In genomic region chr3:107129251-107129650, GRCm38 (mm10) we compare ENCODE assay signal across 35 mouse cellular contexts. TPM values are rescaled to one million over a fixed set of nuclear protein-coding genes. Genes with fewer than 3 reads are reported as not detected.
DNase-seq lines count a peak whose midpoint lies in the region; ATAC-seq and TF ChIP-seq lines count a peak whose summit lies in the region.
"Had no signal": no experiment of that assay in that cellular context is flagged by ENCODE, and none has a peak within 500 bp of the region (broad histone marks: within the 10 kb centered on the region; RNA-seq: fewer than 3 reads in every experiment).

No protein-coding gene starts in this region.

- peak; percentile 26; the same call in 1 of the 2 replicates for ATAC-seq in neural tube, embryonic 12.5 days (ENCODE audit: low FRiP score, low read depth)
- no peak for ATAC-seq in neural tube, embryonic 15.5 days (ENCODE audit: low FRiP score)
- ATAC-seq: inflammation-experienced regulatory T-cells, adult 6 months; liver, embryonic 12.5 days; liver, postnatal 0 days; Patski had no signal

- peak overlapping the region; percentile 54; the same call in 1 of the 2 replicates for H3K27ac ChIP-seq in gastrocnemius, adult 2 months
- peak overlapping the region; percentile 91 for H3K27ac ChIP-seq in left cerebral cortex, adult 2 months
- H3K27ac ChIP-seq in neural tube, embryonic 12.5 days: no peak overlapping the region
- H3K27ac ChIP-seq in neural tube, embryonic 15.5 days (replicated peaks): no peak overlapping the region
- H3K27ac ChIP-seq: hindbrain, embryonic 10.5 days; hindbrain, embryonic 15.5 days; kidney, postnatal 0 days; liver, embryonic 12.5 days had no signal

- intact Hi-C loops in gastrocnemius, adult 2 months (cut with DNase I): no loop called here
- intact Hi-C loops in left cerebral cortex, adult 2 months (cut with DNase I): loop anchor here (2.0 kb wide), 1 partner anchor 16 kb away; no protein-coding TSS in a partner anchor
- intact Hi-C loops in left cerebral cortex, postnatal 14 days (cut with DNase I): no loop called here

- no peak for TF ChIP-seq CTCF in gastrocnemius, adult 2 months (IDR thresholded peaks at IDR 0.05)
- no peak for TF ChIP-seq CTCF in left cerebral cortex, adult 2 months (IDR thresholded peaks at IDR 0.05)

- H3K36me3 ChIP-seq in neural tube, embryonic 12.5 days: no peaks in the 10 kb centered on the region
- H3K36me3 ChIP-seq in neural tube, embryonic 15.5 days: no peaks in the 10 kb centered on the region
- H3K36me3 ChIP-seq: hindbrain, embryonic 10.5 days; hindbrain, embryonic 15.5 days; liver, embryonic 12.5 days had no signal

- no peak overlapping the region for H3K4me3 ChIP-seq in gastrocnemius, adult 2 months
- H3K4me3 ChIP-seq in left cerebral cortex, adult 2 months: no peak overlapping the region
- H3K4me3 ChIP-seq in neural tube, embryonic 12.5 days: no peak overlapping the region
- no peak overlapping the region for H3K4me3 ChIP-seq in neural tube, embryonic 15.5 days (replicated peaks)
- H3K4me3 ChIP-seq: erythroblast, embryonic 14.5 days; hindbrain, embryonic 10.5 days; hindbrain, embryonic 15.5 days; liver, embryonic 12.5 days had no signal

- no peak overlapping the region for H3K9ac ChIP-seq in neural tube, embryonic 12.5 days
- H3K9ac ChIP-seq in neural tube, embryonic 15.5 days (replicated peaks): no peak overlapping the region
- H3K9ac ChIP-seq: hindbrain, embryonic 15.5 days; liver, embryonic 12.5 days; liver, postnatal 0 days had no signal

- WGBS in neural tube, embryonic 12.5 days: 66% methylated on average over 2 of the region's 2 CpGs
- WGBS in neural tube, embryonic 15.5 days: 59% methylated on average over 2 of the region's 2 CpGs

- no peaks in the 10 kb centered on the region for H3K9me3 ChIP-seq in neural tube, embryonic 12.5 days
- H3K9me3 ChIP-seq in neural tube, embryonic 15.5 days (replicated peaks): no peaks in the 10 kb centered on the region
- H3K9me3 ChIP-seq: hindbrain, embryonic 10.5 days; hindbrain, embryonic 15.5 days; liver, embryonic 12.5 days had no signal

- H3K4me1 ChIP-seq in neural tube, embryonic 12.5 days: no peaks in the 10 kb centered on the region
- H3K4me1 ChIP-seq in neural tube, embryonic 15.5 days: peaks cover 12% of the 10 kb centered on the region; the same call in 1 of the 2 replicates
- H3K4me1 ChIP-seq: hindbrain, embryonic 10.5 days; liver, embryonic 12.5 days had no signal

- H3K4me2 ChIP-seq in neural tube, embryonic 12.5 days (replicated peaks): no peak overlapping the region
- no peak overlapping the region for H3K4me2 ChIP-seq in neural tube, embryonic 15.5 days
- H3K4me2 ChIP-seq: hindbrain, embryonic 15.5 days; liver, embryonic 12.5 days had no signal

- DNase-seq in gastrocnemius, adult 2 months: no peak
- DNase-seq in gastrocnemius, adult 8-10 months (ENCODE audit: low spot score in 2 of 2): no peak
- no peak for DNase-seq in left cerebral cortex, adult 2 months (ENCODE audit: extremely low spot score in 1 of 2, low spot score in 2 of 2)
- no peak for DNase-seq in left cerebral cortex, postnatal 14 days (ENCODE audit: low spot score in 2 of 2)
- no peak for DNase-seq in cerebellum, adult 9-11 months
- DNase-seq: adrenal gland, postnatal 10 days; cerebellum, adult 11 months; cerebellum, adult 9-10 months; heart, postnatal 14 days; kidney, adult 2 months; kidney, postnatal 4 days; left cerebral cortex, postnatal 4 days; liver, postnatal 0 days; midbrain, embryonic 14.5 days; right cerebral cortex, postnatal 4 days; thymus, adult 2 months; thymus, postnatal 36 days had no signal

- H3K27me3 ChIP-seq in neural tube, embryonic 12.5 days (replicated peaks): no peaks in the 10 kb centered on the region
- no peaks in the 10 kb centered on the region for H3K27me3 ChIP-seq in neural tube, embryonic 15.5 days (replicated peaks)
- H3K27me3 ChIP-seq: hindbrain, embryonic 15.5 days; liver, embryonic 12.5 days; Patski had no signal

RNA-seq across cellular contexts. Expression of gene Kcna2, which starts 28.3 kb away (rescaled TPM):
- 1 to 10 TPM in 1 of 2 experiments, under 1 TPM in 1; 0.73 to 1.2 TPM for total RNA-seq in gastrocnemius, adult 2 months (2021)
- total RNA-seq in gastrocnemius, adult 8-10 months (2022): 1 to 10 TPM in 2 of 4 experiments, under 1 TPM in 2; 0.82 to 1.5 (median 1.1) TPM
- 100 to 1,000 TPM; 156 to 162 TPM for total RNA-seq in left cerebral cortex, adult 2 months (2021)
- 100 to 1,000 TPM in 1 of 2 experiments, 10 to 100 TPM in 1; 97.4 to 107 TPM for total RNA-seq in left cerebral cortex, postnatal 14 days (2021)
- polyA plus RNA-seq in neural tube, embryonic 12.5 days (2016; fragmentation: Nextera tagmentation; extraction: Ambion mirVana): 0.37 and 0.55 TPM in 2 replicates
- polyA plus RNA-seq in neural tube, embryonic 15.5 days (2015; fragmentation: Nextera tagmentation; extraction: Ambion mirVana): 1.8 and 2.0 TPM in 2 replicates
- total RNA-seq: MEL; monocyte, adult 5-6 weeks had no signal

RNA-seq across cellular contexts. Expression of gene Kcna10, which starts 53.6 kb away (rescaled TPM):
- total RNA-seq in gastrocnemius, adult 2 months (2021): under 1 TPM in 1 of 2 experiments, not detected in 1; 0.11 TPM
- not detected for total RNA-seq in gastrocnemius, adult 8-10 months (2022)
- under 1 TPM in 1 of 2 experiments, not detected in 1; 0.18 TPM for total RNA-seq in left cerebral cortex, adult 2 months (2021)
- not detected for total RNA-seq in left cerebral cortex, postnatal 14 days (2021)
- not detected in 2 replicates for polyA plus RNA-seq in neural tube, embryonic 12.5 days (2016; fragmentation: Nextera tagmentation; extraction: Ambion mirVana)
- not detected in 2 replicates for polyA plus RNA-seq in neural tube, embryonic 15.5 days (2015; fragmentation: Nextera tagmentation; extraction: Ambion mirVana)
- total RNA-seq: adrenal gland, postnatal 10 days; gastrocnemius, adult 18-20 months; heart, adult 8-10 months; heart, postnatal 14 days; MEL; monocyte, adult 5-6 weeks; neutrophil, adult 5-6 weeks had no signal
- polyA plus RNA-seq: embryonic facial prominence, embryonic 14.5 days; erythroblast, embryonic 14.5 days; forebrain, embryonic 11.5 days; heart, embryonic 14.5 days; hindbrain, embryonic 10.5 days; hindbrain, embryonic 15.5 days; inflammation-experienced regulatory T-cells, adult 6 months; kidney, adult 2 months; kidney, postnatal 0 days; limb, embryonic 14.5 days; liver, embryonic 12.5 days; liver, postnatal 0 days; midbrain, embryonic 14.5 days; Patski; thymus, adult 2 months had no signal

Comparison
In these comparisons a context has a peak if more than half of its experiments do, and no peak if none do; other contexts are left out.
1. H3K27ac ChIP-seq: peak in gastrocnemius, adult 2 months (single experiment) and left cerebral cortex, adult 2 months (single experiment); none in neural tube, embryonic 12.5 days (single experiment) and neural tube, embryonic 15.5 days (single experiment).
2. RNA of gene Kcna2, which starts 28.3 kb away (total RNA-seq): 156 to 162 TPM in left cerebral cortex, adult 2 months and 97.4 to 107 TPM in left cerebral cortex, postnatal 14 days; 0.82 to 1.5 TPM in gastrocnemius, adult 8-10 months and 0.73 to 1.2 TPM in gastrocnemius, adult 2 months; every median in the first group is over 10 times any median in the second.